Mouse (Mus musculus): ENCODE results near the gene Ankrd33.

Ankrd33 gene

DNA sequence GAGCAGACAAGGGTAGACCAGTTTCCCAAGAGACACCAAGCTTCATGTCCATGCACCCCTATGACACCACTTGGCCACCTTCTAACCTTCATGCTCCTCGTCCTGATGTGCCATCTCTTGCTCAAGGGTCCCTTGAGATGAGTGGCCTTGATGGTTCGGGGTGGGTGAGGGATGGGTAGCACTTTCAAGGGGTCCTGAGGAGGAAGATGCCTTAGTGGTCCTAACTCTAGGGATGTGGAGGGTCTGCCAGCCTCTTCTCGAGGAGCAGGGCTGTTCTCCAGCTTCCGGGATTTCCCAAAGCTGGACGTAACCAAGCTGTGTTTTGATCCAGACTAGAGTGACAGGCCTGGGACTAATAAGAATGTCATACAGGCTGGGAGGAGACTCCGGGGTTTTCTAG is 10.0 kb downstream of the Ankrd33 start:
- DNase-seq = no peak

DNA sequence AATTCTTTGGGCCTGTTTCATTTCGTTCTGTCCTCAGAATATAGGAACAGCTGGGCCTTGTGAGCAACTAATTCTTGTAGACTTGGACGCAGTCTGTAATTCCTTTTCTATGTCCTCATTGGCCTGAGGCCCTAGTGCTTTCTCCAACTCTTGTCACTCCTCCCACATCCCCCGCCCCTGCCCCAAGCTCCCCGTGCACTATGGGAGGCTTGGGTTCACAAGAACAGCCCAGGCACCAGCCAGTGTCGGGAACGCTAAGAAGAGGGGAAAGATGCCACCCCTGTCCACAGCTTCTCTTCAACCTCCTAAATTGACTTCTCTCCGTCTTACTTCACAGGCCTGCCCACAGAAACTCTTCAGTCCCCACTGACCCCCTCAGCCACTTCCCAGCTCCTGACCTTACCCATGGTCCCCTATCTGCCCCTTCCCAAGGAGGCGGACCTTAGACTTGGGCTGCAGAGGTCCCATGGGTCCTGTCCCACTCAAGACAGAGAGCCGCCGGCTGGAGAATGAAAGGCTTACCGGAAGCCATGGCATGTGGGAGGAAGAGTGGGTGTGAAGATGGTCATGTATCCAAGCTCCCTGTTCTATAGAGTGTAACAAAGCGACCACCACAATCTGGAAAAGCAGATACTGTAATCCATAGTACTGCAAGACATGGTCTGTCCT is 11.5 kb downstream of the Ankrd33 start:
- no peak for DNase-seq

DNA sequence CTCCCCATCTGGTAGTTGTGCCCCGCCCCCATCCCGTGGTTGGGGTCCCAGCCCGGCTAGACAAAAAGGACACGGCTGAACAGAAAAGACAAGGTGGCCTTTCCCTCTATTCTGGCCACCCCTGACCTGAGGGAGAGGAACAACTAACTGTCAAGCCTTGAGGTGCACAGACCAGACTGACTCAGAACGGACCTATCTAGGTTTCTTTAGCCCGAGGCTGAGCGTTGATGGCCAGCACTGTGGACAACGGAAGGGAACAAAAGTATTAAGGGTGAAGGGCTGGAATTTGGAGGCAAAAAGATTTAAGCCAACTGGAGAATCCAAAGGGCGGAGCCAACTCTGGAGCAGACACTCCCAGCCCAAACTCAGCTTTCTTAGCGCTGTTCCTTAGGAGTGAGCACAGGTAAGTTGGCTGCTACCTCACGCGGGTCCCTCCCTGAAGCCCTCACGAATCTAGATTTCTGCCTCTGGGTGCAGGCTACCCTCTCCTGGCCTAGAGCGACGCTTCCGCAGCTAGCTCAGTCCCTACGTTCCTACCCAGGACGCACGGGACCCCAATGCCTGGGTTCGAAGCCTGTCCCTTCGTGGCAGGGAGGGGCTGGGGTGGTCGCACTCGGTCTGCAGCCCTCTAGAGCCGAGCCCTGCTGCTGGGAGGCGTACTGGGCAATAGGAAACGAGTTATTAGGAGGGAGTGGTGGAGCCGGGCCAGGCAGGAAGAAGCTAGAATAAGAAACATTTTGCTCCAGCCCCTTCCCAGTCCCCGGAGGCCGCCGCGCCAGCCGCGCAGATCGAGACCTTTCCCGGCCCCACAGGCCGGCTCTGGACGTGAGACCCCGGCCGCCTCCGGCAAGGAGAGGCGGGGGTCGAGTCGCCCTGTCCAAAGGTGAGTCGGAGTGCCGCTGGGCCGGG is 12.9 kb downstream of the Ankrd33 start, which contains the start of gene Acvrl1:
TSS of gene Acvrl1 (plus strand) at position 342 of the 909 bp plus-strand sequence.
- peak; percentile 43 for DNase-seq

DNA sequence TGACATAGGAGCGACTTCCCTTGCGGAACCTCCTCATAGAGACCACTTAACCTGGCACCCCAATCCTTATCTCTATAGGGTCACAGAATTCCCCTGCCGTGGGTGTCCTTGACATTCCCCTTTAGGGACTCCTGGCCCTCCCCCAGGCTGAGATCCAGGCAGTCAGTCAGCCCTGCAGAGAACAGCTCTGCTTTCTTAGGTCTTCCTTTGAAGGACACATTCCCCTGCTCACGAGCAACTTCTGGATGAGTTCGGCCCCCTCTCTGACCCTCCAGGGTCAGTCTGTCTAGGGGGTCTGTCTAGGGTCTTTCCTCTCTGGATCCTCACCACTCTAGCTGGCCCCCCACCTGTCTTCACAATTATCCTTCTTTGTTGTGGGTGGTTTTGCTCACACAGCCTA is 13.9 kb downstream of the Ankrd33 start:
- no peak for DNase-seq

DNA sequence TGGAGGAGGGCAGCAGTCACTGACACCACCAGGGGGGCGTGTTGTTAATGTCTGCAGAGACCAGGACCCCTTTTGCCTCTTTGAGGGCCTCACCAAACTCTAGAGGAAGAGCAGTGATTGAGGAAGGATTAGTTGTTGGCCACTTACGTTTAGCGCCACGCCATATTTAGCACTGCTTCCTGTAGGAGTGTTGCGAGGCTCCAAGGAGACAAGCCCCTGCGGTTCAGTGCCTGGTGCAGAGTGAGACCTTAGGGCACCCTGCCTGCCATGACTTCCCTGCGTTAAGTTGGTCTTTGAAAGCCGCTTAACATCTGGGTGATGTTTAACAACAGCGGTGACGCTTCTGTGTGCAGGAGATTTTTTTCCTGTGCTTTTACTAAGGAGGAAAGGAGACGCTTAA is 15.9 kb downstream of the Ankrd33 start:
- no peak for DNase-seq

DNA sequence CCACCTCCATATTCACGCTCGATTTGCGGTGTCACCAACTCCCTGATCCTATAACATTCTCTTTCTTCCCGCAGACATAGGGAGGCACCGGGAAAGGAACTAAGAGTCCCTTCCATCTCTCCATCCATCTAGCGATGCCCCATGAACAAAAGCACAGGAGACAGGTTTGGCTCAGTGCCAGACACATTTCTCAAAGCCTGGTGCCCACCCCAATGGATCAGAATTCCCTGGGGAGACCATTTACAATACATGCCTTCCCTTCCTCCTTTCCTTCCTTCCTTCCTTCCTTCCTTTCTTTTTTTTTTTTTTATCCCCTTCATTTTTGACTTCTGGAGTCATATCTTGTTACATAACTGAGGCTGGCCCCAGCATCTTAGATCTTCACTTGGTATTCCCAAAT is 16.5 kb downstream of the Ankrd33 start:
- DNase-seq = no peak

DNA sequence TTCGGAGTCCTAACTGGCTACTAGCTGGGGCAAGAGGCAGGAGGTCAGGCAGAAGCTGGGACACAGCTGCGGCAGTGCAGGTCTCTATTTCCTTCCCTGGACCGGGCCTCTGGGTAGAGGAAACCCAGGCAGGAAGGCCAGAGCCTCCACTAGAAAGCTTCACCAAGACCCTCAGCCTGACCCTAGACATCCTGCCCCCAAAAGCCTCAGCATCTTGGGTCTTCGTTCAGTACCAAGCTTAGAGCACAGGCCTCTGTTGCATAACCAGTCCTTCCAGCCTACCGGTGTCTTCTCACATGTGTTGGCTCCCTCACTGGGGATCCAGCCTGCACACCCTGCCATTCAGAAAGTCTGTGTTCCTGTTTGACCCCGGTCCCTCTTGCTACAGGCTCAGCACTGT is 17.2 kb downstream of the Ankrd33 start:
- DNase-seq = no peak

DNA sequence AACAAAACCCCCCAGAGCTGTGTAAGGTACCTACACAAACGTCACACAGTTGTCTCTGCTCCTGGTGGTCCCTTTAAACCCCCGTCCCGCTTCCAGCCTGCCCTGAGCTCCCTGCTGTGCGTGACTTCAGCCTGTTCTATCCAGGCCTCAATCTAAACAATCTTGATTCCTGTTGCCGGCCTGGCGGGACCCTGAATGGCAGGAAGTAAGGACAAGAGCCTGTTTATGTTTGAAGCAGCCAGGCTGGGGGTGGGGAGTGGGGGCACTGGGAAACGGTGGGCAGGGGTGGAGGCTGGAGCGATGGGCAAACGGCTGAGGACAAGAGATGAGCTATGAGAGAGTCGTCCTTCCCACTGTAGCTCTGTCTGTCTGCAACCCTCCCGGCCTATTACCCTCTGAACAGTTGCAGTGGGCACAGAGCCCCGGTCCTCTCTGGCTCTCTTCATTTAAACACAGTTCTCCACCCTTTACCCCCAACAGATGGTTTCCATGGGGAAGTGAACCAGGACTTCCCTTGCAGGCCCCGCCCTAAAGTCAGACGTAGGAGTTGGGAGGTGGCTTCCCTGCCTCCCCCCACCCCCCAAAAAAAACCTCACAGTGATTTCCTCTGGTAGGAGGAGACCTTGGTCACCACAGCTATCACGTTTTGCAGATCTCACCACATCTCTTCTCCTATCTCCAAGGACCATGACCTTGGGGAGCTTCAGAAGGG is 18.6 kb downstream of the Ankrd33 start:
- DNase-seq = no peak

DNA sequence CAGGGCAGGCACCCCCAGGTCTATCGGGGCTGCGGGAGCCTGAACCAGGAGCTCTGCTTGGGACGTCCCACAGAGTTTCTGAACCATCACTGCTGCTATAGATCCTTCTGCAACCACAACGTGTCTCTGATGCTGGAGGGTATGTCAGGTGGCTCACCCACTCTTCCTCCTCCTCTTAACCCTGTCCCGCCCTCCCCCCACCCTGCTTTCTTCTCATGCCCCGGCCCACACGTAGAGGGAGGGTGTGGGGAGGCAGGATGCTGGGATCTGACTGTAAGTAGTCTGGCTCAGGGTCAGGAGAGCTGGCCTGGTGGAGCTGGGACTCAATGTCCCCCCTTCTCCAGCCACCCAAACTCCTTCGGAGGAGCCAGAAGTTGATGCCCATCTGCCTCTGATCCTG is 19.9 kb downstream of the Ankrd33 start:
- no peak for DNase-seq

DNA sequence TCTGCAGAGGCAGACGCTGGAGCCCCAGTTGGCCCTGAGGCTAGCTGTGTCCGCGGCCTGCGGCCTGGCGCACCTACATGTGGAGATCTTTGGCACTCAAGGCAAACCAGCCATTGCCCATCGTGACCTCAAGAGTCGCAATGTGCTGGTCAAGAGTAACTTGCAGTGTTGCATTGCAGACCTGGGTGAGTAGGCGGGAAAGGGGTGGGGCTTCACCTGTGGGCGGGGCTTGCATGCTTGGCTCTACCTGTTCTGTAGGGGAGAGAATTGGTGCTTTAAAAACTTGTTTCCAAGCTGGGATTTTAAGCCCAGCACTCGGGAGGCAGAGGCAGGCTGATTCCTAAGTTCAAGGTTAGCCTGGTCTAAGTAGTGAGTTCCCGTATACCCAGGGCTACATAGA is 21.9 kb downstream of the Ankrd33 start:
- no peak for DNase-seq

DNA sequence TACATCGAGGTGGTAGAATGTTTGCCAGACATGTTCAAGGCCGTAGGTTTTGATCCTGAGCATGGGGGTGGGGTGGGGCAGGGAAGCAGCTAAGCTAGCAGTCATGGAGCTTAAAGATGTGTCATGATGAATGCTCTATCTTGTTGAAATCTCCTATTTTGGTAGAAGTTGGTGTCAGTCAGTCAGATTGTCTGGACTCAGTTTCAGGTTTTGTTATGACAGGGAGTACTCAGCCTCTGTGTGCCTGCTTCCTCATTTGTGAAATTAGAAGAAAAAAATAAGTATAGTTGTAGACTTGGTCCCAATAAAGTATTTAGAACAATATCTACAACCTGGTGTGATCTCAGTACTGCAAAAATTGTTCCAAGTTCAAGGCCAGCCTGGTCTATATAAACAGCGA is 23.1 kb downstream of the Ankrd33 start:
- DNase-seq = no peak

DNA sequence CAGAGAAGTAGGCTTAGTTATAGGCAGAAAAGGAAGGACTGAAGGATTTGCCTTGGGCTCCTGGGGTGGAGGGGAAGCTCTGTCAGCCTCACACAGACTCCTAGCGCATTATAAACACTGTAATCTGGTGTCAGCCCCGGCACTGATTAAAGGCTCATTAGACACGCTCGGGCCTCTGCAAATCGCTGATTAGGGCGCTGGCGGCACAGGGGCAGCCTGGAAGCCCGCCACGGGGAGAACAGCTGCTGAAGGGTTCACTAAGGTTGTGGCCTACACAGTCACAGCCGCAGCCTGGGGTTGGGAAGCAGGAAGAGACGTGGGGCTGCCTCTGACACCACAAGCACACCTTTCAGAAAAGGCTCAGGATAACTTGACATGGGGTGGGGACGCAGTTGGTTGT is 24.3 kb downstream of the Ankrd33 start:
- DNase-seq = peak; percentile 52

DNA sequence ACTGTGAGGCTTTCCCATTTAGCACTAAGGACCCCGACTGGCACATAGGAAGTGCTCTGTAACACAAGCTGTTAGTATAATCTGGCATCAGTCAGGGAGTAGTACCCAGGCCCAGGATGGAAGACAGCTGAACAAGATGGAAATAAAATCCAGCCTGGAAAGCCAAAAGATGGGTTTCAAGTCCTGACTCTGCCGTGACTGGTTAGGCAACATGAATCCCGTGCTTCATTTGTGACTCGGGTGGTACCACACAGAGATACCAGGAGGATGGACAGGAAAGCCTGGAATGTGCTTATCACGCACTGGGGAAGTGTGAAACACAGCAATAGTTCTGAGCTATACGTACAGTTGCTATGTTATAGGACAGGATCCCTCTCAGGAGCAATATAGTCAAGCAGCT is 25.0 kb downstream of the Ankrd33 start:
- DNase-seq = no peak

DNA sequence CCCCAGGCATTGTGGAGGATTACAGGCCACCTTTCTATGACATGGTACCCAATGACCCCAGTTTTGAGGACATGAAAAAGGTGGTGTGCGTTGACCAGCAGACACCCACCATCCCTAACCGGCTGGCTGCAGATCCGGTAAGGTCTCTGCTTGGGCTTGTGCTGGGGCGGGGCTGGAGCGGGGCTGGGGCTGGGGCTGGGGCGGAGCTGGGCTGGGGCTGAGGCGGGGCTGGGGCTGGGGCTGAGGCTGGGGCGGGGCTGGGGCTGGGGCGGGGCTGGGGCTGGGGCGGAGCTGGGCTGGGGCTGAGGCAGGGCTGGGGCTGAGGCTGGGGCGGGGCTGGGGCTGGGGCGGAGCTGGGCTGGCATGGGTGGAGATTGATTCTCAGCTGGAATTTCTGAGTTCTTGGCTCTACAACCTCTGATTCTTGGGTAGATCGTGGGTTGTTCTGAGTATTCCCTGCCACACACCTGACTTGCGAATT is 25.5 kb downstream of the Ankrd33 start:
- peak; percentile 58 for DNase-seq

DNA sequence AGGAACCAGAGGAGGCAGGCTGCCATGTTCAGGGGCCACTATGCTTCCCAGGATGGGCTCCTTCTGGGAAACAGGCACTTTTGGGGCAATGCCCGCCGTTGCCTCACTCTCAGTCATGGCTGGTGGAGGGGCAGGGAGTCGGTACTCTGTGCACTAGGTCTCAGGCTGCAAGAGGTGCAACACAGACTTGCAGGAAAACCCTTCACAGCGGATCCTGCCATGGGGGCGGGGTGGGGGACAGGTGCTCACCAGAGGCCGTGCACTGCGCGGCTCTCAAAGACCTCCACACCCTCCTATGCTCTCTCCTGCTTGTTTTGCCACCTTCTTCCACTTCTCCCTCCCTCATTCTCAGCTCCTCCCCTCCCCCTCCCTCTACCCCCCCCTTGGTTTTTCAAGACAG is 27.1 kb downstream of the Ankrd33 start:
- no peak for DNase-seq

DNA sequence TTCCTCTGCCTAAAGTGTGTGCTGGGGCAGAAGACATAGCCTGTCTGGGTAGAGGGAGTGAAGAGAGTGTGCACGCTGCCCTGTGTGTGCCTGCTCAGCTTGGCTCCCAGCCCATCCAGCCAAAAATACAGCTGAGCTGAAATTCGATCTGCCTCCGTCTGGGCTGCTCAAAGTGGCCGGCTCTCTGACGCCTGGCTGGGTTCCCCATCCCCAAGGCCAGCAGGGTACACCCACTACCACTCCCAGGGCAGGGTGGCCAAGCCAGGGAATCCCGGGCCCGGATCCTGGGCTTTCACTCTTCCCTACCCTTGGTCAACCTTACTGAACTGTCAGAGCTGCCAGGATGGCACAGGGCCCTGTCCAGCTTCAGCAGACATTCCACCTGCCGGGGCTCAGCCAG is 27.9 kb downstream of the Ankrd33 start:
- DNase-seq = peak; percentile 69

DNA sequence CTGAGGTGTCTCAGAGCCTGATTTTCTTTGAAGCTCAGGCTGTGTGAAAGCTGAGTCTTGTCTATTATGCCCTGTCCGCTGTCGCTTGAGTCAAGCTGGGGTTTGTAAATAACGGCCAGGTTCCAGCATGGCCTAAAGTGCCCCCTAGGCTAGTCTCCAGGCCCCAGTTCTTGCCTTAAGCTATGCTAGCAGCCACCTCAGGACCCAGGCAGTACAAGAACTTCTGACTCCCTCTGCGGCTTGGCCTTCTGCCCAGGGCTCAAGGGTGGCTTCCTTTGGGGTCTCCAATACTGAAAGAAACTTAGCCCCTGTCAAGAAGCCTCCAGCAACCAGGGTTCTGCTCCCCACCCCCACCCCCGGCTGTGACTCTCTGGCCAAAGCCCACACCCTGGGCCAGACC is 28.6 kb downstream of the Ankrd33 start:
- no peak for DNase-seq

DNA sequence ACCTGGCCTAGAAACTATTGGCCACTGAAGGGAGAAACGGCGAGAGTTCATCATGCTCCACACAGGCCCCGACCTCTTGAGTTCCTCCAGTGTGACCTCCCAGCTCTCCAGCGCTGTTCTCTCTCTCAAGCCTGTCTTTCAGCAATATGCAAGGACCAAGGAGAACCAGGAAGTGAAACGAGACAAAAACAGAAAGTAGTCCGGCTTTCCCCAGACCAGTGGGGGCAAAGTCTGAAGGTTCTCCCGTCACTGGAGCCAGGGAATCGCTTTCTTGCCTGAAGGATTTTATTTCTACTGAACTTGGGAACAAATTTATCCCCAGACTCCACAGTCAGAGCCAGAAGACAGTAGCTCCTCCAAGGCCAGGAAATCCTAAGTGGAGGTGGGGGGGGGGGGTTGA is 29.2 kb downstream of the Ankrd33 start:
- DNase-seq = peak; percentile 82

DNA sequence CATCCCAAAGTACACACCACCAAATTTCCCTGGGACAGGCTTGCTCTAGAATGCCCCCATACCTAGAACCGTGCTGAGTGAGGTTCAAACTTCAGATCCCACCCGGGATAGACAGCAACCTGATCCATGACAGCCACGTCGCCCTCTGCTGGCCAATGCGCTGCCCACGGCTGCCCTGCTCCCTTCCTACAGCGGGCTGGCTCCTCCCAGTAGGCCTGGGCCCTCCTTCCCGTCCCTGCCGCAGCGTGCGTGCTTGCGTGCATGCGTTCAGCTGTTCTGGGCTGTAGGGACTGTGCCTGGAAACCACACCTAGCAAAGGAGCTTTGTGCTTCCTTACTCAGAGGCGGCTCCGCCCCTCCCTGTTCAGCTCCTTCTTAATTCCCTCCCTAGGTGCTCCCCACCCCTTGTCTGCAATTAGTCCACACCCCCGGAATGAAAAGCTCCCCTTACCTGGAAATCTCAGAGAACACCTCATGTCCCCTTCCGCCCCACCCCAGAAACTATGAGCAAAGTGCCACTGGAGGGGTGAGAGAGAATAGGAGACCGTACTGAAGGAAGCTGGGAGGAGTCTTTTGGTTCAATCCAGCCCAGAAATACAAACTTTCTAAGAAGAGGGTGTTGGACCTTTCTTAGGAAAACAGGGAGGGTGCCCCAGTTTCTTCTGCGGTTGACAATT is 30.0 kb downstream of the Ankrd33 start:
- peak; percentile 98 for DNase-seq

DNA sequence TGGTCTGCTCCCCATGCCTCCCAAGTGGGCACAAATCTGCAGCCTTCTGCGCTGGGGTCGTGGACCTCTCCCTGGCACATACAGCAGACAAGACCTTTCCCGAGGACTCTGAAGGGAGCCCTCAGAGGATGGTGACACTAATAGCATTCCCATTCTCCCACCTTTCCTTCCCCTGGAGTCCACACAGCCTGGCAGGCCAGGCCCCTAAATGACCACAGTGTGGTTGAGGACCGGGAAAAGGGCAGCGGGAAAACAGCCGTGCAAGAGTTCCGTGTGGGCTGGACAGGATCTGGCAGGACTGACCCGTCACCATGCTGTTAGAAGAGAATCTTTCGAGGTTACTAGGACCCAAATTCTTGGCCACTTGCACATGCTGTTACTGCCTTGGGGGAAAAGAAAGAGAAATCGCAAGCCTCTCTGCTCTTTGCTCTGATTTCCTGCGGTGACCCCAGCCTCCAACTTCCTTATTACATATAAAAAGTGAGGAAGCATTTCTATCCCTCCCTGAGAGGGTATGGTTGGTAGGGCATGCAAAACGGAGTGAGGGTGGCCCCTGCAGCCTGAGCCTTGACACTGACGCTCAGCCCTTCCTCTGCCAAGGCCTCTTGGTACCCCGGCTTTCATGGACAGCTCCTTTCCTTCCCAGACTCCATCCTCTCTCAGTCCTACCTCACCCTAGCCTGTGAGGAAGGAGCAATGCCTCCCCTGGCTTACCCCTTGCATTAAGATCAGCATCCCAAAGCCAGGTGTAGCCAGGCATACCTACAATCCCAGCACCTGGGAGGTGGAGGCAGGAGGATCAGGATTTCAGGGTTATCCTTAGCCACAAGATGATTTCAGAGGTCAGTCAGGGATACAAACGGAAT is 30.8 kb downstream of the Ankrd33 start:
- no peak for DNase-seq

DNA sequence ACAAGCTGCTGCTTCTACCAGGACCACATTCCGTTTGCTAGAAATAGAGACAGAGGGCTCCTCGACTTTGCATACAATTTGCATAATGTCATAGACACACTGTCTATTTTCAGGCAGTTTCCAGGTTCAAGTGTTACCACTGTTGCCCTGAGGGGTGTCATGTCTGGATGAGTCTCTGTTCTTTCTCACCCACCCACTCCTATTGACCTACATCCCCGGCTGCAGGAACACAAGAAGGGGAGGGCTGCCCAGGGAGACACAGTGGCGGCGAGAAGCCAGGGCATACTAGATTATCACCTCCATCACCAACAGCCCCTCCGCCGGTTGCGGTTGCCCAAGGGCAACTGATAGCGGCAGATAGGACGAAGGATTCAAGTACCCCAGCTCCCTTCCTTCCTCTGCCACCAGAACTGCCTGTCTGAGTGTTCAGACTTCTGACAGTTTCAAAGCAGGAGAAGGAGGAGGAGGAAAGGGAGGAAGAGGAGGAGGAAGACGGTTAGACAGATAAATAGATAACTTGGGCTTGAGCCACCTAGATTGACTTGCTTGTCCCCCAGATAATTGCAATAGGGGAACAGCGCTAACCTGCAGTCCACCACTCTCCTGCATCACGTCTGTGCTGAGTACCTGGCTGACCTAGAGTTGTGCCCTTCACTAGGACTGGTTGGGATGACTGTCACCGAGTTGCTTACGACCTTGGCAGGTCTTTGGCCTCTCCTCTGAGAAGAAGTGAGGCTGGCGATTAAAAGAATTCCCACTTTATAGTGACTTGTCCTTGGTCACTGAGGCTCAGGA is 31.8 kb downstream of the Ankrd33 start:
- no peak for DNase-seq

All from kidney, adult 11 months (tissue).